Mouse (Mus musculus) E14TG2a.4 (cell line): Measurements from ENCODE around the gene Disp1.

Source experiments
- CTCF ChIP-seq: conservative IDR thresholded peaks from 2 replicates; pipeline ENCODE4 v1.5.1; 2014; ENCODE audit warnings: low read length
- NANOG ChIP-seq: IDR thresholded peaks from 2 replicates; pipeline ENCODE4 v1.6.1; 2014; ENCODE audit warnings: borderline replicate concordance, low read length, mixed read lengths

GRCm38 (mm10) chr1:183175236-183175635 lies 46.1 kb downstream of the Disp1 start:
- TF ChIP-seq CTCF = no peak
- no peak for TF ChIP-seq NANOG
